Mouse (Mus musculus): ENCODE results near the gene Pan2.

GRCm38 (mm10) chr10:128347541-128347940 lies 44.4 kb downstream of the Pan2 start:
- no peak for TF ChIP-seq CTCF (IDR thresholded peaks at IDR 0.05; ENCODE audit: low read depth)
- TF ChIP-seq EP300 (IDR thresholded peaks at IDR 0.05; ENCODE audit: low read depth), result no peak
